Mouse (Mus musculus): ENCODE data around the gene Rbfox3. TPM values are rescaled to one million over a fixed set of nuclear protein-coding genes. Genes with fewer than 3 reads are reported as not detected.

Gene Rbfox3
- total RNA-seq, 2 experiments from 2014 or later: 0.09 to 0.12 TPM

GRCm38 (mm10) chr11:118496066-118496689, 415.2 kb downstream of the Rbfox3 start:
- no peak for DNase-seq

DNA sequence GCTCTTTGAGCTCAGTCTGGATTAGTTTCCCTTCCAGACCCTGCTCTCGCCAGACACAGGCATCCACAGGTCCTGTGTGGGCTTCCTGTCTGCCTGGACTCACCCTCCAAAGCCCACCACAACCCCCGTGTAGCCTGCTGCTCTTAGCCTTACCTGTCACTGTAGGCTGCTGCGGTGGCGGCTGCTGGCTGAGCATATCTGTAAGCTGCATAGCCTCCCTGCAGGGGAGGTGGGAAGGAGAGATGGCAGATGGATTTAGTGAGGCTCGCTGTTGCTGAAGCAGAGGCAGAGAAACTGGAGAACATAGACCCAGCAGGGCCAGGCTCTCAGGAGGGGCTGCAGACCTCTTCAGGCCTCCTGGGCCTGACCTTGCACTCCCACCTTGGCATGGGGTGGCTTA, 416.3 kb downstream of the Rbfox3 start:
- no peak for DNase-seq

- no peak for DNase-seq
Observed at GRCm38 (mm10) chr11:118494001-118494737, 417.2 kb downstream of the Rbfox3 start.

DNA sequence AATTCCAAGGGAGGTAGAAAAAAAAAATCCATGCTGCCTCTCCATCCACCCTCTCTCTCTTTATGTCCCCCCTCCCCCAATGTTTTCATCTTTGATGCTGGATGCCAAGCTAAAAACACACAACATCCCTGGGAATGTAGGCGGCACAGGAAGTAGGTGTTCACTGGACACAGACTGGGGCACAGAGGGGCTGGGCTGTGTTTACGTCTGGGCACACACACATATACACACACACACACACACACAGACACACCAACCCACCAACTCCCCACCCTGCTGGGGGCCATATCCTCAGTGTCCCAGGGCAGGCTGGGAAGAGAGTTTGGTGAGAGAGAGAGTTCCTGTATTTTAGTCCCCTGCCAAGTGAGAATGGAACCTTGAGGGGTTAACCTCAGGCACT, 417.9 kb downstream of the Rbfox3 start:
- DNase-seq: no peak

GRCm38 (mm10) chr11:118491230-118491629, 420.2 kb downstream of the Rbfox3 start:
- DNase-seq: no peak

- peak; percentile 92 for DNase-seq
Observed at GRCm38 (mm10) chr11:118490566-118491218, 420.7 kb downstream of the Rbfox3 start.

DNA sequence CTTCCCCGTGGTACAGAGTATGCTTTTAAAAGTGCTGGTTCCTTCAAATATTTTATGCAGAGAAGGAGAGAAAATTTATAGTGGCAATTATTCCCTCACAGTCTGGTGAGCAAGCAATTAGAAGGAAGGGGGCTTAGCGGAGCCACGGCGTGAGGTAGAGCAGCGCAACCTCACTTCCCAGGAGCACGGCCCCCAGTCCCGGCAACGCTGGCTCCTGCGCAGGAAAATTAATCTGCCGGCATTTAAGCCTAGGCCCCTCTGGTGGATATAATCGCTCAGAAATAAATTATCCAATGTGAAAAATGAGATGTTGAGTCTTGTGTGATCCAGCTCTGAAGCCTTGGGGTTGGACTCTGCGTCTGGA, 422.5 kb downstream of the Rbfox3 start:
- DNase-seq: no peak

GRCm38 (mm10) chr11:118488191-118488906, 423.0 kb downstream of the Rbfox3 start:
- DNase-seq: no peak

- peak; percentile 32 for DNase-seq
Observed at GRCm38 (mm10) chr11:118486881-118487772, 424.3 kb downstream of the Rbfox3 start.

GRCm38 (mm10) chr11:118486281-118486680, 425.1 kb downstream of the Rbfox3 start:
- no peak for DNase-seq

GRCm38 (mm10) chr11:118485780-118486179, 425.6 kb downstream of the Rbfox3 start:
- no peak for DNase-seq

- DNase-seq: no peak
Observed at GRCm38 (mm10) chr11:118485338-118485737, 426.1 kb downstream of the Rbfox3 start.

DNA sequence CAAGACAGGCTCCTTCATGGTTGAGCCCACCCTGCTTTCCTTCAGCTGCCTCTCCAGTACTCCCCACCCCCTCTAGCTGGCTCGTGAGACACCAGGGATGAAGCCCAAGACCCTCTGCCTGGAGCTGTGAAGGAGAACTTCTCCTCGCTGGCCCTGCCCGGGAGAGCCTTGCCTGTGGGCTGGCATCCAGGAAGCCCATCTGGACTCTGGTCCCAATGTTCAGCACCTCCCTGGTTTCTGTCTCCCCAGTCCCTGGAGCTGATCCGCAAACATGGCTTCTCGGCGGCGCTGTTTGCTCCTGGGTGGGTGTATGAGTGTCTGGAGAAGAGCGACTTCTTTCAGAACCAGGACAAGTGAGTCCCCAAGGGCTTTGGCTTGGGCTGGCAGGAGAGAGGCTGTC, 427.2 kb downstream of the Rbfox3 start:
- no peak for DNase-seq

- DNase-seq: no peak
Observed at GRCm38 (mm10) chr11:118481751-118482150, 429.6 kb downstream of the Rbfox3 start.

DNA sequence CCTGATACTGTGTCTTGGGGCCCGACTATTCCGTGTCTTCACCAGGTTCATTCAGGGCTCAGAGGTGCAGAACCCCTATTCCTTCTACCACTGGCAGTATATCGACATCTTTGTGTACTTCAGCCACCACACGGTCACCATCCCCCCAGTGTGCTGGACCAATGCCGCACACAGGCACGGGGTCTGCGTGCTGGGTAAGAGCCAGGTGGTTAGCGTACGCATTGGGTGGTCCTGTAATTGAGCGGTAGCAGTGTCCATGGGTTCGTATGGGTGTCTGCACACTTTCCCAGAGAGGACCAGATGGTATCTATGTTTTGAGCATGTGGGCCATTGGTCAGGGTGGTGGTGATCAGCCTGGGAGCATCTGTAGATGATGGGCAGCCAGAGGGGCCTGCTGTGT, 430.2 kb downstream of the Rbfox3 start:
- DNase-seq: no peak

- DNase-seq: peak; percentile 26
Observed at GRCm38 (mm10) chr11:118479776-118480175, 431.6 kb downstream of the Rbfox3 start.

DNA sequence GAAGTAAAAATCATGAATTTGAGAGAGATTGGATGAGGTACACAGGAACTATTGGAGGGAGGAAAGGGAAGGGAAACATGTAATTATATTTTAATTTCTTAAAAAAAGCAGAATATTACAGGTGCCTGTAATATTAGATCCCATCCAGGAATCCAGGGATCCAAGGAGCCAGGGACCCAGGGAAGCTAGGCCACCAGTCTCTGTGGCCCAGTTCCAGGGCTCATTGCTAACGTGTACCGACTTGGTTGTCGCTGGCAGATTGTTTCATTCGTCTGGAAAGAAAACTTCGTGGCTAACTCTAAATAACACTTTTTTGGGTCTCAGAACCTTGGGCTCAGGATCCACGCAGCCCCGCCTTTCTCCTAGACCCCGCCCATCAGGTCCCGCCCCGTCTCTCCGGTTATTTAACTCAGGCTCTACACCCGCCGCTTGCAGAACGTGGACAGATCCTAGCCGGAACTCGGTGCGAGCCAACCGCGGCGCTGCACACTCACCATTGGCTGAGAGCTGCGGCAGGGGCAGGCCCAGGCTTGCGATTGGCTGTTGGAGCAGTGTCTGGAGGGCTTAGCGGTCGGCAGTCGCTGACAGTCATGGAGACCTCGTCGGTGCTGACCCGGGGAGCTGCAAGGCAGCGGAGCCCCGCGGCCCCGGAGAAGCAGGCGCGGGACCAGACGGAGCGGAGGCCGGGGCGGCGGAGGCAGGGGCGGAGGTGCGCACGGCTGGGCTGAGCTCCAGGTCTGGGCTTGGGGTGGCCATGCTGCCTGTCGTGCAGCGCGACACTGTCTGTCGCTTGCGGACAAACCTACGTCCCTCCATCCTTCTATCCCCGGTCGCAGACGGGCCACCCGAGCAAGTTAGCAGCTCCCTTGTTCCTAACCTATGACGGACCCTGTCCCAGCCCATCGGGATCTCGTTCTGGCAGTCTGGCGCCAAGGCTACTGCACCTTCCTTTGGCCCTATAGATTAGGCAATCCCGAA, 434.7 kb downstream of the Rbfox3 start, which contains the start of gene Engase:
Engase (plus strand) TSS at position 434 of the 978 bp plus-strand sequence.
- DNase-seq: peak; percentile 97

GRCm38 (mm10) chr11:118475496-118476083, 435.8 kb downstream of the Rbfox3 start:
- DNase-seq: no peak

GRCm38 (mm10) chr11:118473842-118474500, 437.4 kb downstream of the Rbfox3 start:
- DNase-seq: no peak

DNA sequence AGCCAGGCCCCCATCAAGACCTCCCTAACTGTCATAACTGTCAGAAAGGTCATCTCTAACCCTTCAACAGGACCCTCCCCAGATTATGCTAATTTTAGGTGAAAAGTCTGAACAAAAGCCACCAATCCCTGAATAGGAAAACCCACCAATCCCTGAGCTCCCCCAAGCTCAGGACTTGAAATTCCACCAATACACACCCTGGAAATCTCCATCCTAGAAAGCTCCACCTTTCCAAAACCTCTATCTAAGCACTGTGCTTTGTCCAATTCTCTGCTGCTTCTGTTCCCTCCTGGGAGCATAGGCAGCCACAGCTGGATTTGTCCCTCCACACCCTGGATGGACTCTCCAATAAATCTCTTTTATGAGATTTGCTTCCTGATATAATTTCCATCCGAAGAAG, 438.2 kb downstream of the Rbfox3 start:
- DNase-seq: no peak
